Mouse (Mus musculus): ENCODE data around the gene Mrps18b. TPM values are rescaled to one million over a fixed set of nuclear protein-coding genes. Genes with fewer than 3 reads are reported as not detected.
A peak's percentile ranks its signal among the peaks of the same experiment; 100 is the strongest.

The Mrps18b gene
- polyA plus RNA-seq, 1 experiment: not detected

DNA sequence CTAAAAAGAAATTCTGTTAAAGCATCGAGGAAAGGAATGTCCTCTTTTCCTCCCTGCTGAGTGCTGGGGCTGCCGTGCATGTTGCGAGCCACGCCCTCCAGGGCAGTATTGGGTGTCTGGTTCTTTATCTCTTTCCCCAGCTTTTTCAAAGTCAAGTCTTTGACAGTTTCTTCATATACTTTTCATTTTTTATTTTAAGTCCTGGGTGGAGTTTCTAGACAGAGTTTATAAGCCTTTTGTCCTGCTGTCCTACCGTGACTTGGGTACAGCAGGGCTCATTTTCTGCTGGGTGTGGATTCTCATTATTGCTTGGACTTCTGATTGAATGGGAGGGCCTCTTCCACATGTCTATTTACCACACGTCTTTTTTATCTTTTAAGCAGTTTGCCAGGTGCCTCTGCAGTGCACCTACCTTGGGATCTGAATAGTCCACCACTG lies 3.7 kb upstream of the Mrps18b start:
- Histone ChIP-seq H3K4me1 (ENCODE audit: control insufficient read depth, insufficient read depth, low read length) (peaks cover 9% of the 10 kb centered on the region), H3K27ac (ENCODE audit: insufficient read depth, low read depth, low read length) (no peak overlapping the region), H3K4me3 (ENCODE audit: insufficient read depth, low read depth, low read length) (peak overlapping the region; percentile 19; the same call in 1 of the 2 replicates)
- 18% methylated on average over 6 of the region's 6 CpGs for WGBS
- TF ChIP-seq CTCF (IDR thresholded peaks at IDR 0.05; ENCODE audit: insufficient read depth, low read depth, low read length) (no peak), POLR2A (IDR thresholded peaks at IDR 0.05; ENCODE audit: insufficient read depth, low read depth, low read length) (no peak)

DNA sequence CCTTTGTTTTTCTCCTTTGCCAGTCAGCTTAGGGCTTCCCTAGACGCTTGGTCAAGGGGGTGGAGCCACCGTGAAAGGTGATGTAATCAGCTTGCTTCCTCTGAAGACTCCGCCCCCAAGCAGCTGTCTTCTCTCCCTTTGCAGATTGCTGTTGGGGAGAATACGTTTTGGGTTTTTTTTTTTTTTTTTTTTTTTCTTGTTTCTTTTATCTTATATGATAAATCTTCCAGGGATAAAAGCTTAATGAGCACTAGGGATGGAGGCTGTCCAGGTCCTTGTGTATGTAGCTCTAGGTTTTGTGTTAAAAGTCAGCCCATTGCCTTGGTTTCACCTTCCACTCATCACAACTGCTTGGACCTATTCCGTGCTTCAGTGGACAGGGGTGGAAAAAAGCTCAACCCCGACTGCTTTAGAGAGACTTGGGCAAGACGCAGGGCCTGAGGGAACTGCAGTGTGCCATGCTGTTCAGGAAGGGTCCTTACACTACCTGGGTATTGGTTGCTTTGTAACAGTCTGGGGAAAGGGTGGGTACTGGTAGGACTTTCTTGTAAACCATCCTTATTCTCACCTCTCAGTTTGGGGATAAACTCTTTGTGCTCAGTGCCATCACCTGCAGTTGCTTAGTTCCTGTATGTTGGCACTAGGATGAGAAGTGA lies 3.0 kb upstream of the Mrps18b start:
- no peak for TF ChIP-seq CTCF (IDR thresholded peaks at IDR 0.05; ENCODE audit: insufficient read depth, low read depth, low read length)
- TF ChIP-seq POLR2A (IDR thresholded peaks at IDR 0.05; ENCODE audit: insufficient read depth, low read depth, low read length): no peak
- under 1% methylated on average over 7 of the region's 7 CpGs for whole genome bisulfite sequencing
- Histone ChIP-seq H3K4me3 (ENCODE audit: insufficient read depth, low read depth, low read length) (peak overlapping the region; percentile 46), H3K27ac (ENCODE audit: insufficient read depth, low read depth, low read length) (peak overlapping the region; percentile 100), H3K4me1 (ENCODE audit: control insufficient read depth, insufficient read depth, low read length) (peaks cover 9% of the 10 kb centered on the region)

DNA sequence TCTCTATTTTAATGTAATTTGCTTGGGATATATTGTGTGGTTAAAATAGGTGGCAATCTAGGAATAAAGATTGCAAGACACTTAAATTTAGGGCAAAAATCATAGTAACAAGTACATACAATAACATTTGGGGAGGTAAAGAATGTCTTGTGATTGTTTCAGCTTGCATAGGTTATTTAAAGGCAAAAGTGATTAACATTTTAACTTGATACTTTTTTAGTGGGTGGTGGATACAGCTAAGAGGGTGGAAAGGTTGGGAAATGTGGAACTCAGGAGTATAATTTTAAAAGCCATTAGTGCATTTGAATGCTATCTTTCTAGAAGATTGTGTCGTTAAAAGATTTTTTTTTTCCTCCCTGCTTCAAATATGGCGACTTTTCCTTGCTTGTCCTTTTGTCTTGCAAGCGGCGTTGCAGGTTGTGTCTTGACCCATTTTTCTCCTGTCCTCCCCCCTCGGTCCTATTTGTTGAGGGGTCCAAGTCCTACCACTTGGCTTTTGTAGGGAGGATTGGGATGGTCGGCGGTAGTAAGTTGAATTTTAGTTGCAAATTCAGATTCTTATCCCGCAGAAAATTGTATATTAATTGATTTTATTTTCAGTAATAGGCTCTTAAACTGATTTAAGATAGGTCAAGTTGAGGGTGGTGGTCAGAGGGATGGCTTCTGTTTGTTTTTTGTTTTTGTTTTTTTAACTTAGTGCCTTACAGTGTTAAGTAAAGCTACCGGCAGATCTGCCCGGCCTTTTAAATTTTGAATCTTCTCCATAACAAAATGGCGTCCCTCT lies 2.3 kb upstream of the Mrps18b start:
- 0% methylated on average over 11 of the region's 11 CpGs for WGBS
- TF ChIP-seq CTCF (IDR thresholded peaks at IDR 0.05; ENCODE audit: insufficient read depth, low read depth, low read length) (no peak), POLR2A (IDR thresholded peaks at IDR 0.05; ENCODE audit: insufficient read depth, low read depth, low read length) (no peak)
- peak overlapping the region; percentile 100 for H3K27ac ChIP-seq (ENCODE audit: insufficient read depth, low read depth, low read length)

DNA sequence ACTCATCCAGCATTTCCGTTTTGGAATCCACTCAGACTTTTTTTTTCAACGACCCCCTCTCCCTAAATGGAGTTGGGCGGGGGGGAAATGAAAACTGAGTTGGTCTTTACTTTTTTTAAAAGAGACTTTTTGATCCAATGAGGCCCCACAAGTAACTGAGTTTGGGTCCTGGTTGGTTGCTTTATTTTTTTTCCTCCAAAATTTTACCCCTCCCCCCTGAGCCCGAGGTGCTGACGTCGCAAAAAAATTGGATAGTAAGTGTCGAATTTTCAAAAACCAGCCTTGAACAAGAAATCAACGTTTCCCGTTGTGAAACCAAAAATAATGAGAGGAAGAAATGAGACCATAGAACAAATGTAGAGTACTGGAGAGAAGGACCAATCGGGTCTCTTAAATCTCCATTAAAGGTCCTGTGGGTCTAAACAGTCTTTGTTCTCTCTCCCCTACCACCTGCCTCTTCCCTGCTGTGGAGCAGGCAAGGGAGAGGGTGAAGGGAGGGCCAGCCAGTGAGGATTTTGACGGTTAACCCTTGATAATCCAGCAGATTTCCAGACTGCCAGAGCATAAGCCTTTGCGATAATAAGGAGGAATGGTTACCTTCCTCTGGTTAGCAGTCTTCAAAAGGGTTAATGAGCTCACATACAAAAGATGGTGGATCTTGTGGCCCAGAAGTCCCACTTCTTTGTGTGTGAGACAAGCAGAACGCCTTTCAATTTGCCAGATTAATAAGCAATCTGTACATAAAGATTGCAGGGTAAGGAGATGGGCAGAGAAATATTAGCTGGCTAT lies 1.5 kb upstream of the Mrps18b start:
- Histone ChIP-seq H3K4me3 (ENCODE audit: insufficient read depth, low read depth, low read length) (peak overlapping the region; percentile 78), H3K27ac (ENCODE audit: insufficient read depth, low read depth, low read length) (peak overlapping the region; percentile 100), H3K4me1 (ENCODE audit: control insufficient read depth, insufficient read depth, low read length) (peaks cover 9% of the 10 kb centered on the region)
- no peak for TF ChIP-seq POLR2A (IDR thresholded peaks at IDR 0.05; ENCODE audit: insufficient read depth, low read depth, low read length)
- no peak for TF ChIP-seq CTCF (IDR thresholded peaks at IDR 0.05; ENCODE audit: insufficient read depth, low read depth, low read length)
- under 1% methylated on average over 13 of the region's 13 CpGs for WGBS

More for the DNA sequence above, 2.3 kb upstream of the Mrps18b start:
- Histone ChIP-seq H3K4me1 (ENCODE audit: control insufficient read depth, insufficient read depth, low read length) (peaks cover 9% of the 10 kb centered on the region), H3K4me3 (ENCODE audit: insufficient read depth, low read depth, low read length) (peak overlapping the region; percentile 65)

DNA sequence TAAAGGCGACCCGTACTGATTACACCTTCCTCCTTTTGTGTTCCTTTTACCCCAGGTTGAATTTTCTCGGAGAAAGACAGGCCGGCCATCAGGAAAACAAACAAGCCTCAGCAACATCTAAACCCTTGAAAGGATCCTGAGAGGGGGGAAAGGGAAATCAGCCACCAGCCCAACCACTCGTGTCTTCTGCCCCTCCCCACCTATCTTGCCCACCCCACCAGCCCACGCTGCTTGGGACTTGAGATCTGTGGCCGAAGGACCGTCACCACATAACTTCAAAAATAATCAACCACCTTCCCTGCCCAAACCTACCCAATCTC lies 914 bp upstream of the Mrps18b start:
- Histone ChIP-seq H3K27ac (ENCODE audit: insufficient read depth, low read depth, low read length) (peak overlapping the region; percentile 100), H3K4me3 (ENCODE audit: insufficient read depth, low read depth, low read length) (peak overlapping the region; percentile 78), H3K4me1 (ENCODE audit: control insufficient read depth, insufficient read depth, low read length) (peaks cover 9% of the 10 kb centered on the region)
- WGBS: 0% methylated on average over 8 of the region's 8 CpGs
- TF ChIP-seq POLR2A (IDR thresholded peaks at IDR 0.05; ENCODE audit: insufficient read depth, low read depth, low read length) (no peak), CTCF (IDR thresholded peaks at IDR 0.05; ENCODE audit: insufficient read depth, low read depth, low read length) (no peak)

DNA sequence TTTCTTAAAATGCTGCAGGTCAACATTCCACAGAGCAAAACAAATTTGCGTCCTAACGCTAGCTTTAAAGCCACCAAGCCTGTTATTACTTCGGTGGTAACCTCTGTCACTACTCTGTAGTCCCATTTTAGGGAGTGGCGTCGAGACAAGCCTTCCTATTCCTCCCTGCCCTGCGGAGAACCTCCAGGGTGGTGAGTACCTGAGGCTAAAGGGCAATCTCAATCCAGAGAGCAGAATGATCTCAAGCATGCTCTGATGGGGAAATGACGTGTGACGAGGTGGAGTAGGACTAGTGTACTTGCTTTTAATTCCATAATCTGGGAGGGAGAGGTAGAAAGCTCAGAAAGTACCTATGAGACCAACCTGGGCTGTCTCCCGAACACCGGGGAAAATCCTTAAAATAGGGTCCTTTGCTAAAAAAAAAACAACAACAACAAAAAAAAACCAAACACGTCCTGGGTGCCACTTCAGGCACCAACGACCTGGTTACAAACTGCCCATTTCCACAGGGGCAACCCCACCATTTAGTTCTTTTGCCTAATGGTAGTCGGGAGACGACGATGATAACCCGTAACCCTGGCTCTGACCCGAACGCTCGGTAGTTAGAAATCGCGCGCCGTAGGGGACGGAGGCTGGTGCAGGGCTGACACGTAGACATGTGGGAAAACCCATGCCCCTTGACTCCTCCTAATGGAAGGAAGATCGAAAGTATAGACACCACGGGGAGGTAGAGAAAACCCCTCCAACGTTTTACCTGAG lies 472 bp downstream of the Mrps18b start:
- peak overlapping the region; percentile 70 for H3K4me3 ChIP-seq (ENCODE audit: insufficient read depth, low read depth, low read length)
- peaks cover 7% of the 10 kb centered on the region for H3K4me1 ChIP-seq (ENCODE audit: control insufficient read depth, insufficient read depth, low read length)
- no peak; the same call in 1 of the 2 replicates for TF ChIP-seq POLR2A (IDR thresholded peaks at IDR 0.05; ENCODE audit: insufficient read depth, low read depth, low read length)
- no peak for TF ChIP-seq CTCF (IDR thresholded peaks at IDR 0.05; ENCODE audit: insufficient read depth, low read depth, low read length)
- H3K27ac ChIP-seq (ENCODE audit: insufficient read depth, low read depth, low read length): peak overlapping the region; percentile 7
- WGBS: 2% methylated on average over 28 of the region's 28 CpGs

DNA sequence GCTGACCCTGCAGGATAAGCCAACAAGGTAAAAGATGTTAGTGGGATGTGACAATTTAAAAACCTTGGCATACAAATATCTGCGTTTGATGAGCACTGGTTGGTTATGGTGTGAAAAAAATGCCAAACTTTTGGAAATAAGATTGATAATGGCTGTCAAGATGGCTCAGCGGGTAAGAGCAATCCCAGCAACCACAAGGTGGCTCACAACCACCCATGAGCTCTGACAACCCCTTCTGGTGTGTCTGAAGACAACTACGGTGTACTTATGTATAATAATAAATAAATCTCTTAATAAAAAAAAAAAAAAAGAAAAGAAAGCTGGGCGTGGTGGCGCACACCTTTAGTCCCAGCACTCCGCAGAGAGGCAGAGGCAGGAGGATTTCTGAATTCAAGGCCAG lies 1.2 kb downstream of the Mrps18b start:
- peaks cover 9% of the 10 kb centered on the region for H3K4me1 ChIP-seq (ENCODE audit: control insufficient read depth, insufficient read depth, low read length)
- no peak overlapping the region for H3K27ac ChIP-seq (ENCODE audit: insufficient read depth, low read depth, low read length)
- no peak overlapping the region for H3K4me3 ChIP-seq (ENCODE audit: insufficient read depth, low read depth, low read length)
- 82% methylated on average over 6 of the region's 6 CpGs for WGBS
- TF ChIP-seq CTCF (IDR thresholded peaks at IDR 0.05; ENCODE audit: insufficient read depth, low read depth, low read length): no peak
- TF ChIP-seq POLR2A (IDR thresholded peaks at IDR 0.05; ENCODE audit: insufficient read depth, low read depth, low read length): no peak

DNA sequence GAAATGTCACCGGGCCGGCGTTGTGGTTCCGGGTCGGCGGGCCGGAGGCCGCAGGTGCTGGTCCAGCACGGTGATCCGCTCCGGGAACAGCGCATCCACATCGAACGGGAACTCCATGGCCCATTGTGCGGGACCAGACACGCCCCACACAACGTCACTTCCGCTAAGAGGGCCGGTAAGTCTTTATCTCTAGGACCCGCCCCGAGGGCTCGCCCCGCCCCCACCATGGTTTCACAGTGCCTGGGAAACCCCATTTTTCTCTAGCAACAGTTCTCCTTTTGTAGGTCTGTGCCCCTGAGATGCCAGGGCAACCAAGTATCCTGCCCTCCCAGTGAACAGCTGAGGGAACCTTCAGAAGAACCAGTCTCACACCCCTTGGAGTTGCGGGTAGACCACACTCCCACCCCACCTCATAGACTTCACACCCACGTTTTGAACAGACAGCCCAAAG lies 6.2 kb downstream of the Mrps18b start, which contains the start of gene Atat1:
Gene Atat1 (minus strand): TSS at position 157 of the 451 bp plus-strand sequence.
- Histone ChIP-seq H3K4me1 (ENCODE audit: control insufficient read depth, insufficient read depth, low read length) (peaks cover 12% of the 10 kb centered on the region), H3K27ac (ENCODE audit: insufficient read depth, low read depth, low read length) (peak within 1 kb of the TSS; percentile 81), H3K4me3 (ENCODE audit: insufficient read depth, low read depth, low read length) (peak within 1 kb of the TSS; percentile 80)
- 2% methylated on average over 25 of the region's 25 CpGs for WGBS
- TF ChIP-seq POLR2A (IDR thresholded peaks at IDR 0.05; ENCODE audit: insufficient read depth, low read depth, low read length): peak; percentile 72
- TF ChIP-seq CTCF (IDR thresholded peaks at IDR 0.05; ENCODE audit: insufficient read depth, low read depth, low read length): no peak
